Mouse (Mus musculus) limb, embryonic 14.5 days (tissue): ENCODE measurements around the gene Cptp. TPM values are rescaled to one million over a fixed set of nuclear protein-coding genes. Genes with fewer than 3 reads are reported as not detected.

Experiments
- ATAC-seq: fragments of 200-750 bp; cut with Nextera tagmentation; 2 replicates; pipeline ENCODE4 v1.8.0; 2017; ENCODE audit warnings: low read depth, moderate number of reproducible peaks, moderate TSS enrichment; ENCODE audit not compliant: low FRiP score
- DNase-seq: peaks from one replicate; pipeline ENCODE4 v3.0.0-alpha.2; 2015; ENCODE audit warnings: low spot score
- H3K27ac ChIP-seq: fragments of 300-500 bp; sonication (generic); replicated peaks from 2 replicates; pipeline ENCODE4 v1.5.1; 2014; ENCODE audit warnings: low read depth, mild to moderate bottlenecking, low read length, moderate library complexity, mixed read lengths
- H3K27me3 ChIP-seq: fragments of 300-500 bp; sonication (generic); 2 replicates; pipeline ENCODE4 v1.6.1; 2014; ENCODE audit warnings: low read length, mixed read lengths; ENCODE audit not compliant: control insufficient read depth, insufficient read depth
- H3K36me3 ChIP-seq: fragments of 300-500 bp; sonication (generic); 2 replicates; pipeline ENCODE4 v1.6.1; 2014; ENCODE audit warnings: mild to moderate bottlenecking, low read length, moderate library complexity, mixed read lengths; ENCODE audit not compliant: control insufficient read depth, insufficient read depth
- H3K4me1 ChIP-seq: fragments of 300-500 bp; sonication (generic); 2 replicates; pipeline ENCODE4 v1.6.1; 2014; ENCODE audit warnings: antibody characterized with exemption, low read length, mixed read lengths; ENCODE audit not compliant: control insufficient read depth, insufficient read depth
- H3K4me2 ChIP-seq: fragments of 300-500 bp; sonication (generic); replicated peaks from 2 replicates; pipeline ENCODE4 v1.6.1; 2014; ENCODE audit warnings: low read depth, mild to moderate bottlenecking, low read length, moderate library complexity; ENCODE audit not compliant: severe bottlenecking
- H3K4me3 ChIP-seq: fragments of 300-500 bp; sonication (generic); replicated peaks from 2 replicates; pipeline ENCODE4 v1.5.1; 2014; ENCODE audit warnings: low read length
- H3K9ac ChIP-seq: fragments of 300-500 bp; sonication (generic); 2 replicates; pipeline ENCODE4 v1.6.1; 2014; ENCODE audit warnings: mild to moderate bottlenecking, low read depth, low read length, moderate library complexity; ENCODE audit not compliant: severe bottlenecking
- H3K9me3 ChIP-seq: fragments of 300-500 bp; sonication (generic); 2 replicates; pipeline ENCODE4 v1.6.1; 2016; ENCODE audit warnings: low read length; ENCODE audit not compliant: control insufficient read depth
- POLR2A ChIP-seq: fragments of 200-500 bp; IDR thresholded peaks from 2 replicates; pipeline ENCODE4 v1.8.0; 2012; ENCODE audit warnings: inconsistent platforms, mild to moderate bottlenecking, moderate library complexity, borderline replicate concordance; ENCODE audit not compliant: insufficient read depth, insufficient read length; ENCODE audit errors: extremely low read depth
- WGBS: fragments of 180-500 bp; shearing (Covaris S2); extraction: QIAGEN DNeasy Blood & Tissue Kit; methylation state at CpG from one replicate; pipeline ENCODE4 v1.1.7; 2014; 5-methylcytosine and 5-hydroxymethylcytosine counted together
- polyA plus RNA-seq, 2 experiments: library from polyadenylated mRNA; depleted of rRNA in 1 of 2; stranded (reverse) in 1 of 2; unstranded in 1 of 2; fragments of >200 nt; fragmentation: Nextera tagmentation in 1 of 2; extraction: Ambion mirVana in 1 of 2; gene quantifications; 2 replicates each; pipeline versions ENCODE4 v1.2.1 to v1.2.3; 2012 to 2014

The Cptp gene
- polyA plus RNA-seq, 2 experiments = 15.0 to 19.2 TPM

DNA sequence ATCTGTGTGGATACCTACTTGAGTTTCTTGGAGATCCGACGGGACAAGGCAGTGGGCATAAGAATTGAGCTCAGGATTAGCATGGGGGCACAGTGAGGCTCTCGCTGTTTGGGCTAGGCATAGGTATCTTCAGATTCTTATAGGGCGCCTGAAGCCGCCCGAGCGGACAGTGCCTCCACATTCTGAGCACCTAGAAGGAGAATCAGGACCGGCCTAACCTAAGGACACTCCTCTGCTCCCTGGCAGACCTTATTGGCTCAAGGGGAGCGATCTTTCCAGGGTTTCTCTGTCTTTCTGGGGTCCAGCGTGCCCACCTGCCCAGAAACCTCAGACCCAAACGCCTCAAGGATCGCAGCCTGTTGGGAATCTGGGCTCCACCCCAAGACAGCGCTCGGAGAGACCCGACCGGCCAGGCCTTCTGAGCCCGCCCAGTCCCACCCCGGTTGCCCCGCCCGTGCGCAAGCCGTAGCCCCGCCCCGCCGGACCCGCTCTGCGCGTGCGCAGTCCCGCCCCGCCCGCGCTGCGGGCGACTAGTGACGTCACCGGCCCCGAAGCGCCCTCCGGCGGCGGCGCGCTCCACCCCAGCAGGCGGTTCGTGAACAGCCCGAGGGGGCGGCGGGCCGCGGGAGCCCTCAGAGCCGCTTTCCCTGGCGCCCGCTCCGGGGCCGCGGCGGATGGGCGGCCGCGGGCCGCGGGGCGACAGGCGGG, 22.2 kb downstream of the Cptp start, which contains the start of gene Dvl1:
Gene Dvl1, plus strand, starts transcription at position 532 of the 708 bp plus-strand sequence.
- WGBS = 3% methylated on average over 47 of the region's 65 CpGs
- 0 out of 2 replicates have a peak, but pooled peaks have one; percentile 53 for TF ChIP-seq POLR2A
- Histone ChIP-seq H3K27me3 (no peaks in the 10 kb centered on the region), H3K4me3 (peak within 1 kb of the TSS; percentile 76), H3K36me3 (peaks cover 16% of the 10 kb centered on the region), H3K4me2 (peak within 1 kb of the TSS; percentile 92), H3K27ac (0 out of 2 replicates have a peak within 1 kb of the TSS, but pooled peaks have one; percentile 38), H3K9me3 (no peaks in the 10 kb centered on the region), H3K9ac (peak within 1 kb of the TSS; percentile 76), H3K4me1 (peaks cover 12% of the 10 kb centered on the region; the same call in 1 of the 2 replicates)
- ATAC-seq (peak; percentile 92), DNase-seq (peak; percentile 82)

DNA sequence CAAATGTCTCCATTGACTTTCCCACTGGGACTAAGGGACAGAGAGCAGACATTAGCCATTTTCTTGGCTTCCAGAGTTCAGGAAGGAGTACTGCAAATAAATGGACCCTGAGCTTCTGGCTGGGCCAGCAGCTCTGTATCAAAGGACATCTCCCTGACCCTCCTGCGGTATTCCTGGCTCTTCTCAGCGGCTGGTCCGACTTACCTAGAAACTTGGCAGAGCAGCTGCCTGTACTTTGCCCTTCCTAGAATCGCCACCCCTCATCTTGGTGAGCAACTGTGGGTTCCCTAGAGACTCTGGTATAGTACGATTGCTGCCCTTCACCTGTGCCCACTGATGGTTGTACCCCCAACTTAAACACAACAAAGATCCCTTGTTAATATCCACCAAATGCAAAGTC, 26.0 kb downstream of the Cptp start:
- TF ChIP-seq POLR2A = no peak
- Histone ChIP-seq H3K36me3 (peaks cover 21% of the 10 kb centered on the region), H3K4me3 (no peak overlapping the region), H3K4me1 (peaks cover 28% of the 10 kb centered on the region), H3K4me2 (no peak overlapping the region), H3K27ac (no peak overlapping the region), H3K27me3 (no peaks in the 10 kb centered on the region), H3K9ac (no peak overlapping the region), H3K9me3 (no peaks in the 10 kb centered on the region)
- 94% methylated on average over 5 of the region's 5 CpGs for WGBS
- ATAC-seq (no peak), DNase-seq (no peak)

DNA sequence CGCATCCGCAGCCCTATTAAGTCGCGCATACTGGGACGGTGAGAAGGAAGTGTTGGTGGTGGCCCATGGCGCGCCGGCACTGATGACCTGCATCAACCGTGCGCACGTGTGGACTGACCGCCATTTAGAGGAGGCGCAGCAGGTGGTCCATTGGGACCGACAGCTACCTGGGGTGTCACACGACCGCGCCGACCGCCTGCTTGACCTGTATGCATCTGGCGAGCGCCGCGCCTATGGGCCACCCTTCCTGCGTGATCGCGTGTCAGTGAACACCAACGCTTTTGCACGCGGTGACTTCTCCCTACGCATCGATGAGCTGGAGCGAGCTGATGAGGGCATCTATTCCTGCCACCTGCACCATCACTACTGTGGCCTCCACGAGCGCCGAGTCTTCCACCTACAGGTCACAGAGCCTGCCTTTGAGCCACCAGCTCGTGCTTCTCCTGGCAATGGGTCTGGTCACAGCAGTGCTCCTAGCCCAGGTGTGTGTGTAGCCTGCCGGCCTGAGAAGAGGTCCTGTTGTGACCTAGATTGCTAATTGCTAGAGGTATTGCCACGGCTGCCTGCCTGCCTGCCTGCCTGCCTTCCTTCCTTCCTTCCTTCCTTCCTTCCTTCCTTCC, 27.5 kb downstream of the Cptp start:
- DNase-seq = no peak
- no peak overlapping the region for H3K4me3 ChIP-seq
- H3K9ac ChIP-seq = no peak overlapping the region
- 48% methylated on average over 38 of the region's 38 CpGs for WGBS
- H3K9me3 ChIP-seq = no peaks in the 10 kb centered on the region
- peak overlapping the region; percentile 68 for H3K4me2 ChIP-seq
- H3K4me1 ChIP-seq = peaks cover 24% of the 10 kb centered on the region
- no peak for ATAC-seq
- peaks cover 21% of the 10 kb centered on the region for H3K36me3 ChIP-seq
- H3K27me3 ChIP-seq = no peaks in the 10 kb centered on the region
- no peak overlapping the region for H3K27ac ChIP-seq
- TF ChIP-seq POLR2A = no peak

DNA sequence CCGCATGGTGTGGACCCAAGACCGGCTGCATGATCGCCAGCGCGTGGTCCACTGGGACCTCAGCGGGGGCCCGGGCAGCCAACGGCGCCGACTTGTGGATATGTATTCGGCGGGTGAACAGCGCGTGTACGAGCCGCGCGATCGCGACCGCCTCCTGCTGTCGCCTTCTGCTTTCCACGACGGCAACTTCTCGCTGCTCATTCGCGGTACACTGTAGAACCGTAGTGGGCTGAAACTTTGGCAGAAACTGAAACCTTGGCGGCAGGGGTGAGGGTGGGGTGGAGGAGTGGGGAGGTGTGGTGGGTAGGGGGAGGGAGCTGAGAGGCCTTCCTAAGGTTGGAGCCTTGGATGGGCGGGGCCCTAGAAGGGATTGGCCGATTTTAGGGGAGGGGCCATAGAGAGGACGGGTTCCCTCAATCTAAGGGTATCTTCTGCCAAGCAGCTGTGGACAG, 28.2 kb downstream of the Cptp start:
- H3K4me3 ChIP-seq = peak overlapping the region; percentile 48
- H3K9me3 ChIP-seq = no peaks in the 10 kb centered on the region
- 0% methylated on average over 32 of the region's 32 CpGs for WGBS
- peaks cover 21% of the 10 kb centered on the region for H3K36me3 ChIP-seq
- peak; percentile 79 for DNase-seq
- peak overlapping the region; percentile 76 for H3K27ac ChIP-seq
- no peaks in the 10 kb centered on the region for H3K27me3 ChIP-seq
- H3K4me2 ChIP-seq = peak overlapping the region; percentile 68
- H3K4me1 ChIP-seq = peaks cover 24% of the 10 kb centered on the region
- peak; percentile 50 for ATAC-seq
- H3K9ac ChIP-seq = peak overlapping the region; percentile 62
- no peak for TF ChIP-seq POLR2A

DNA sequence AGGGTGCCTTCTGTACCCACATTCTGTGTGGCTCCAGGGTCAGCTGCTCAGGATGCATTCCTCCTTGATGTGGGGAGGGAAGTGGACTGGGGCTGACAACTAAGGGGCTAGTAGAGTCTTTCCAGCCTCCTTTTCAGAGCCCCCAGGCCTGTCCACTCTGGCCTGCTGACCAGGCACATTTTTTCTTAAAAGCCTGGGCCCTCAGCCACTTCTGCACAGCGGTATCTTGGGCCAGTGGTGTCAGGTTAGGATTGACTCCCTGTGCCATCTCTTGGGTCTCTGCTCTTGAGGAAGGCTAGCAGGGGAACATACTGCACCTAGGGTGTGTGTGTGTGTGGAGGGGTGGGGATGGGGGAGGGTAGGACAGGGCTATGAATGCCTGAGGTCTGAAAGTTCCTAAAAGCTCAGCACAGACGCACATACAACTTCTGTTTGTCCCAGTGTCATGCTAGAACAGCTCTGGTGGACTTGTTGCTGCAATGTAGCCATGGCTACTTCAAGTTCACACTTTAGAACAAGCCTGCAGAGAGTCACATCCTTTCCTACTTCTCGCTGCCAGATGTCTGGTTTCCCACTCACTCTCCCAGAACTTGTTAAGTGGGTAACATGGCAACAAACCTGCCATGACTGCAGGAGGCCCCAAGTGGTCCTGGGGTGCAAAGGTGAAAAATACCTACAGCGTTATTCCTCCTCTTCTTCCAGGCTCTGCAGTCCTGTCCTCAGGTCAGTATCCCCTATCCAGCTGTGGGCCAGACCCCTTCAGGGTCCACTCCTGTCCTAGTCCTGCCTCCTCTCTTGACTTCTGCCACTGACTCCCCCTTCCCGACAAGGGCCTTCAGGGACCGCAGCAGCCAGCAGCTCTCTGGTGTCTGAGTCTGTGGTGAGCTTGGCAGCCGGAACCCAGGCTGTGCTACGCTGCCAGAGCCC, 28.9 kb downstream of the Cptp start:
- ATAC-seq = peak; percentile 5; the same call in 1 of the 2 replicates
- peak overlapping the region; percentile 76 for H3K27ac ChIP-seq

More for the DNA sequence above, 28.9 kb downstream of the Cptp start:
- H3K36me3 ChIP-seq = peaks cover 21% of the 10 kb centered on the region
- no peaks in the 10 kb centered on the region for H3K27me3 ChIP-seq
- peak overlapping the region; percentile 48 for H3K4me3 ChIP-seq
- TF ChIP-seq POLR2A = no peak
- no peak for DNase-seq
- H3K9ac ChIP-seq = peak overlapping the region; percentile 62
- peaks cover 24% of the 10 kb centered on the region for H3K4me1 ChIP-seq
- WGBS = 4% methylated on average over 8 of the region's 8 CpGs
- H3K4me2 ChIP-seq = peak overlapping the region; percentile 68
- no peaks in the 10 kb centered on the region for H3K9me3 ChIP-seq
